Mouse (Mus musculus) liver, embryonic 11.5 days (tissue): ENCODE measurements around the gene Col4a1. TPM values are rescaled to one million over a fixed set of nuclear protein-coding genes. Genes with fewer than 3 reads are reported as not detected.

ENCODE experiments used
- ATAC-seq: fragments of 200-750 bp; cut with Nextera tagmentation; replicated peaks from 2 replicates; pipeline ENCODE4 v1.8.0; 2017; ENCODE audit warnings: moderate number of reproducible peaks, mild to moderate bottlenecking, moderate TSS enrichment, moderate library complexity; ENCODE audit not compliant: low FRiP score
- DNase-seq: peaks from one replicate; pipeline ENCODE4 v3.0.0-alpha.2; 2017; ENCODE audit warnings: low spot score
- H3K27ac ChIP-seq: fragments of 300-500 bp; sonication (generic); 2 replicates; pipeline ENCODE4 v1.5.1; 2014; ENCODE audit warnings: mild to moderate bottlenecking, low read depth, low read length, control low read depth
- H3K27me3 ChIP-seq: fragments of 300-500 bp; sonication (generic); replicated peaks from 2 replicates; pipeline ENCODE4 v1.6.1; 2014; ENCODE audit warnings: low read length, mixed read lengths; ENCODE audit not compliant: control insufficient read depth, insufficient read depth
- H3K36me3 ChIP-seq: fragments of 300-500 bp; sonication (generic); 2 replicates; pipeline ENCODE4 v1.6.1; 2014; ENCODE audit warnings: mild to moderate bottlenecking, low read length, moderate library complexity, mixed read lengths; ENCODE audit not compliant: control insufficient read depth, insufficient read depth
- H3K4me1 ChIP-seq: fragments of 300-500 bp; sonication (generic); replicated peaks from 2 replicates; pipeline ENCODE4 v1.6.1; 2014; ENCODE audit warnings: low read length, mixed read lengths; ENCODE audit not compliant: control insufficient read depth, insufficient read depth
- H3K4me2 ChIP-seq: fragments of 300-500 bp; sonication (generic); 2 replicates; pipeline ENCODE4 v1.6.1; 2014; ENCODE audit warnings: mild to moderate bottlenecking, control low read depth, moderate library complexity
- H3K4me3 ChIP-seq: fragments of 300-500 bp; sonication (generic); 2 replicates; pipeline ENCODE4 v1.5.1; 2014; ENCODE audit warnings: low read depth, low read length, control low read depth
- H3K9ac ChIP-seq: fragments of 300-500 bp; sonication (generic); 2 replicates; pipeline ENCODE4 v1.6.1; 2014; ENCODE audit warnings: low read depth, low read length, control low read depth
- H3K9me3 ChIP-seq: fragments of 300-500 bp; sonication (generic); 2 replicates; pipeline ENCODE4 v1.6.1; 2016; ENCODE audit warnings: low read length, inconsistent platforms, mixed read lengths; ENCODE audit not compliant: control insufficient read depth
- WGBS: fragments of 180-500 bp; shearing (Covaris S2); extraction: QIAGEN DNeasy Blood & Tissue Kit; methylation state at CpG from one replicate; pipeline ENCODE4 v1.1.7; 2014; 5-methylcytosine and 5-hydroxymethylcytosine counted together
- polyA plus RNA-seq: library from polyadenylated mRNA; unstranded; fragments of >200 nt; fragmentation: Nextera tagmentation; extraction: Ambion mirVana; gene quantifications from 2 replicates; pipeline ENCODE4 v1.2.1, GENCODE M21; 2014

Col4a1 gene
- polyA plus RNA-seq, 1 experiment from 2014 or later = 40.8 TPM

DNA sequence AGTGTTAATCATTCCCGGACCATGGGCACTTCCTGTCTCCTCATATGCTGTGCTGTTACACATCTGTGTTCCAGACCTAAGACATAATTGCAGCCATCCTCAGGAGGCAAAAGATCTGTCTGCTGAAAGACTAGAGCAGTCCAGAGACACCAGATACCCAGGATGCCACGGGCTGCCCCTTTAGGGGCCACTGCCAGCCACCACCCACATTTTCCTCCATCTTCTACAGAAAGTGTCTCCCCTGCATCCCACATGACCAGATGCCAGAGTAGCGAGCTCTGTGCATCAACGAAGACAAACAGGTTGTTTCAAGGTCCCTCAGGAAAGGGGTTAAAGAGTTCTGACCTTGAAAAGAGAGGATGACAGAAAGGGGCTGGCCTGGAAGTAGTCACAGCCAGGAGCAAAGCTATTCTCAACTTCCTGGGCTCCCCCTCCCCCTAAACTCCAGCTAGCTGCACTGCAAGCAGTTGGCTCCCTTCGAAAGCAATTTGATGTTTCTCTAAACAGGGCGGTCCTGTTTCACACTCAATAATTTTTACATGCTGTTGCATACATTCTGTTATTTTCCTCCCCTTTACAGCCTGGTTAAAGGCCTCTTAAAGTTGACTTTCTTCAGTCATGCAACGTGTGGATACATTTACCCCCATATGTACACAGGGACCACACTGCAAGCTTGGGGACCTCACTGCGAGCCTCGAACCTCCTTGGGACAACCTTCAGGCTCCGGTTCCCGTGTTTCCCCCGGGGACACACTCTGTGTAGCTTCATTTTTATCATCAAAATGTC is 13.9 kb downstream of the Col4a1 start:
- Histone ChIP-seq H3K9ac (no peak overlapping the region), H3K4me2 (no peak overlapping the region), H3K27ac (no peak overlapping the region), H3K9me3 (no peaks in the 10 kb centered on the region), H3K27me3 (no peaks in the 10 kb centered on the region), H3K36me3 (no peaks in the 10 kb centered on the region), H3K4me3 (no peak overlapping the region), H3K4me1 (no peaks in the 10 kb centered on the region)
- WGBS = 56% methylated on average over 12 of the region's 12 CpGs
- ATAC-seq (no peak), DNase-seq (no peak)

GRCm38 (mm10) chr8:11297141-11297838 is 15.3 kb downstream of the Col4a1 start:
- no peak for DNase-seq
- H3K4me1 ChIP-seq = no peaks in the 10 kb centered on the region
- ATAC-seq = no peak
- H3K27me3 ChIP-seq = no peaks in the 10 kb centered on the region
- H3K36me3 ChIP-seq = no peaks in the 10 kb centered on the region
- no peaks in the 10 kb centered on the region for H3K9me3 ChIP-seq
- no peak overlapping the region for H3K27ac ChIP-seq
- H3K4me3 ChIP-seq = no peak overlapping the region
- no peak overlapping the region for H3K9ac ChIP-seq
- WGBS = 59% methylated on average over 8 of the region's 8 CpGs
- no peak overlapping the region for H3K4me2 ChIP-seq

- Histone ChIP-seq H3K36me3 (no peaks in the 10 kb centered on the region), H3K4me1 (no peaks in the 10 kb centered on the region), H3K4me3 (no peak overlapping the region), H3K9me3 (no peaks in the 10 kb centered on the region), H3K27me3 (no peaks in the 10 kb centered on the region), H3K9ac (no peak overlapping the region), H3K27ac (no peak overlapping the region), H3K4me2 (no peak overlapping the region)
- DNase-seq (no peak), ATAC-seq (no peak)
- 74% methylated on average over 10 of the region's 10 CpGs for WGBS
These were observed 16.2 kb downstream of the Col4a1 start for GRCm38 (mm10) chr8:11296282-11296943.

DNA sequence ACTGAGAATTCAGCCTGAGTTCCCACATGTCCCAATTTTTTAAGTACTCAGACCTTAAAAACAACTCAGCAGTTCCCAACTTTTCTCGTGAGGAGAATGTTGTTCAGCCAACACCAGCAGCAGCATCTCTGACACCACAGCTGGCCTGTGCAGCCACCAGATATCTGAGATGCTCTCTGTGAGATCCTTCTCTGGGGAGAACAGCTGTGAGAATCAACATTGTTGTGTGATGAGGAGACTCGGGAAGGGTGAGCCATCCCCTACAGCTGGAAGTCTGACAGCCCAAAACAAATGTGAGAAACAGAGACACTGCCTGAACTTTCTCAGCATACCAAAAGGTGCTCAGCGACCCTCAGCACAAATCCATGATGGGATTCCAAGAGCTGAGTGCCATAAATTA is 20.0 kb downstream of the Col4a1 start:
- H3K9ac ChIP-seq = no peak overlapping the region
- no peaks in the 10 kb centered on the region for H3K36me3 ChIP-seq
- H3K27me3 ChIP-seq = no peaks in the 10 kb centered on the region
- no peak overlapping the region for H3K4me2 ChIP-seq
- WGBS = 54% methylated on average over 3 of the region's 3 CpGs
- H3K27ac ChIP-seq = no peak overlapping the region
- H3K4me3 ChIP-seq = no peak overlapping the region
- no peak for DNase-seq
- ATAC-seq = no peak
- H3K9me3 ChIP-seq = no peaks in the 10 kb centered on the region
- no peaks in the 10 kb centered on the region for H3K4me1 ChIP-seq

- DNase-seq = no peak
- H3K4me2 ChIP-seq = no peak overlapping the region
- H3K4me3 ChIP-seq = no peak overlapping the region
- no peak for ATAC-seq
- no peak overlapping the region for H3K27ac ChIP-seq
- no peak overlapping the region for H3K9ac ChIP-seq
- 15% methylated on average over 1 of the region's 1 CpGs for WGBS
- H3K4me1 ChIP-seq = no peaks in the 10 kb centered on the region
- no peaks in the 10 kb centered on the region for H3K36me3 ChIP-seq
- H3K9me3 ChIP-seq = no peaks in the 10 kb centered on the region
- no peaks in the 10 kb centered on the region for H3K27me3 ChIP-seq
These were observed 22.1 kb downstream of the Col4a1 start for GRCm38 (mm10) chr8:11290533-11290932.

DNA sequence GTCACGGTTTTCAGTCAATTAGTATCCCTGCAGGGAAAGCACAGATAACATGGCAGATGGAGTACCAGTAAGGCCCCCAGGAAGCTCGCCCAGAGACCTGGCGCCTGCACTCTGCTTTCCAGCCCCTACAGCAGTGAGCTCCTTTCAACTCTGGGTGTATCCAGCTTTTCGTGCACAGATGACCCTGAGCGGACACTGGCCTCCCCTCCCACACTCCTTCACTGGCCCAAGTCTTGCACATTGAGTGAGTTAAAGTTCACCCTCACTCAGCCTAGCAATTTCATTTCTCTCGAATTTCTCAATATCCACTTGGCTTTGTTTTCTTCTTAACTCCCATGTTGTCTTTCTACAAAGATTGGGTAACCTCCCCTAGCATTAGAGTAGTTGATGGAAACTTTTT is 24.3 kb downstream of the Col4a1 start:
- no peaks in the 10 kb centered on the region for H3K36me3 ChIP-seq
- no peak overlapping the region for H3K4me3 ChIP-seq
- no peaks in the 10 kb centered on the region for H3K9me3 ChIP-seq
- H3K27ac ChIP-seq = no peak overlapping the region
- 73% methylated on average over 6 of the region's 6 CpGs for WGBS
- no peak overlapping the region for H3K9ac ChIP-seq
- no peak overlapping the region for H3K4me2 ChIP-seq
- no peaks in the 10 kb centered on the region for H3K27me3 ChIP-seq
- ATAC-seq (no peak), DNase-seq (no peak)
- H3K4me1 ChIP-seq = no peaks in the 10 kb centered on the region

GRCm38 (mm10) chr8:11287139-11287538 is 25.5 kb downstream of the Col4a1 start:
- H3K4me1 ChIP-seq = no peaks in the 10 kb centered on the region
- H3K9me3 ChIP-seq = no peaks in the 10 kb centered on the region
- no peak for DNase-seq
- no peaks in the 10 kb centered on the region for H3K36me3 ChIP-seq
- H3K4me3 ChIP-seq = no peak overlapping the region
- H3K27ac ChIP-seq = no peak overlapping the region
- H3K4me2 ChIP-seq = no peak overlapping the region
- no peak overlapping the region for H3K9ac ChIP-seq
- H3K27me3 ChIP-seq = no peaks in the 10 kb centered on the region
- ATAC-seq = no peak
- 67% methylated on average over 3 of the region's 3 CpGs for WGBS

DNA sequence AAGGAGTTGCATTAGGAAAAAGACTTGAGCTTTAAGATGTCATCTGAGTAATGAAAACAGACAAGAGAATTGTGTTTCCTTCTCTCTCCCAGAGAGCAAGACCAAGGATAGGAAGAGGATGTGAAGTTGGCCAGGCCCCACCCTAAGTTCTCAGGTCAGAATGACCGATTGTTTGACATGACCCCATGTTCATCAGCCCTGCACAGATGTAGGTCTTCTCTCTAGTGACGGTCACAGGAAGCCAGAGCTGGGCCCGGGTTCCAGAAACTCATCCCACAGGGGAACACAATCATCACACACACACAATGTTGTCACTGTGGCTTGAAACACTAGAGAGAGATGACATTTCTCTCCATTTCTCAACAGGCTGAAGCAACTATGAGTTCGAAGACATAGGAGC is 27.2 kb downstream of the Col4a1 start:
- DNase-seq = no peak
- no peak for ATAC-seq

More for the DNA sequence above, 27.2 kb downstream of the Col4a1 start:
- H3K27ac ChIP-seq = no peak overlapping the region
- no peak overlapping the region for H3K4me3 ChIP-seq
- H3K36me3 ChIP-seq = no peaks in the 10 kb centered on the region
- no peaks in the 10 kb centered on the region for H3K4me1 ChIP-seq
- WGBS = 61% methylated on average over 4 of the region's 4 CpGs
- H3K9me3 ChIP-seq = no peaks in the 10 kb centered on the region
- H3K27me3 ChIP-seq = no peaks in the 10 kb centered on the region
- no peak overlapping the region for H3K9ac ChIP-seq
- H3K4me2 ChIP-seq = no peak overlapping the region
